Mouse (Mus musculus) heart, postnatal 0 days (tissue): ENCODE measurements at regions not wholly inside any gene's neighbourhood (a gene's known extent, or its start where the extent isn't known, plus 50 kb on each side); places are given as distances from the start of the nearest gene placed in this dataset.

Source experiments
- CTCF ChIP-seq: IDR thresholded peaks from 2 replicates; pipeline ENCODE4 v1.5.1; 2016; ENCODE audit warnings: antibody characterized with exemption, control low read depth, low read depth
- EP300 ChIP-seq: IDR thresholded peaks from 2 replicates; pipeline ENCODE4 v1.6.1; 2016; ENCODE audit warnings: antibody characterized with exemption, low read depth

GRCm38 (mm10) chr6:93443766-93444557 is 500.7 kb upstream of the Adamts9 start:
- TF ChIP-seq CTCF (no peak), EP300 (no peak)
